8 mouse cellular contexts compared by ENCODE assay signal in genomic region chr7:64048452-64049182, GRCm38 (mm10).
DNase-seq lines count a peak whose midpoint lies in the region; ATAC-seq lines count a peak whose summit lies in the region.

No protein-coding gene starts in this region.

- peak; percentile 73 for ATAC-seq in common myeloid progenitor, adult 5-6 weeks (replicated peaks; ENCODE audit: low read depth, poor library complexity, severe bottlenecking)
- peak; percentile 73 for ATAC-seq in liver, embryonic 12.5 days

- DNase-seq in layer of hippocampus, adult 11-12 months (ENCODE audit: low spot score): peak; percentile 59
- no peak for DNase-seq in layer of hippocampus, adult 8-10 months (ENCODE audit: low spot score in 2 of 2)
- peak; percentile 71 for DNase-seq in gastrocnemius, postnatal 10 days
- peak; percentile 64 for DNase-seq in induced T-regulatory cell, adult 2 months (ENCODE audit: low read depth)
- DNase-seq in naive thymus-derived CD4-positive, alpha-beta T cell, adult 2 months (ENCODE audit: low read depth): peak; percentile 55
- peak; percentile 83 to 90 for DNase-seq in spleen, postnatal 4 days (ENCODE audit: low spot score in 2 of 2)

- H3K27me3 ChIP-seq in liver, embryonic 12.5 days (replicated peaks): no peaks in the 10 kb centered on the region

- under 1% methylated on average over 21 of the region's 21 CpGs for WGBS in liver, embryonic 12.5 days (ENCODE audit: insufficient replicate concordance)

- peak overlapping the region; percentile 86 for H3K9ac ChIP-seq in liver, embryonic 12.5 days

- peaks cover 60% of the 10 kb centered on the region for H3K4me1 ChIP-seq in liver, embryonic 12.5 days

- H3K36me3 ChIP-seq in liver, embryonic 12.5 days: no peaks in the 10 kb centered on the region

- no peaks in the 10 kb centered on the region for H3K9me3 ChIP-seq in liver, embryonic 12.5 days (replicated peaks)

- peak overlapping the region; percentile 58 for H3K4me3 ChIP-seq in liver, embryonic 12.5 days

- peak overlapping the region; percentile 79 for H3K4me2 ChIP-seq in liver, embryonic 12.5 days

- peak overlapping the region; percentile 98 for H3K27ac ChIP-seq in liver, embryonic 12.5 days

Comparison
In these comparisons a context has a peak if more than half of its experiments do, and no peak if none do; other contexts are left out.
1. DNase-seq: peak in layer of hippocampus, adult 11-12 months (single experiment), gastrocnemius, postnatal 10 days (single experiment), induced T-regulatory cell, adult 2 months (single experiment), naive thymus-derived CD4-positive, alpha-beta T cell, adult 2 months (single experiment) and spleen, postnatal 4 days (2 of 2); none in layer of hippocampus, adult 8-10 months (0 of 2).